Mouse (Mus musculus) kidney, postnatal 10 days (tissue): ENCODE measurements at regions not wholly inside any gene's neighbourhood (a gene's known extent, or its start where the extent isn't known, plus 50 kb on each side); places are given as distances from the start of the nearest gene placed in this dataset.

Experiments used
- DNase-seq: peaks from one replicate; pipeline ENCODE4 v3.0.0; 2021; ENCODE audit warnings: mixed read lengths

- DNase-seq = no peak
Observed at GRCm38 (mm10) chr6:147833501-147833900, 213.6 kb upstream of the Far2 start.

- DNase-seq = no peak
Observed at GRCm38 (mm10) chr6:147838846-147839245, 208.2 kb upstream of the Far2 start.

- no peak for DNase-seq
Observed at GRCm38 (mm10) chr6:147849988-147850387, 197.1 kb upstream of the Far2 start.

GRCm38 (mm10) chr6:147861116-147861515 is 185.9 kb upstream of the Far2 start:
- no peak for DNase-seq

- no peak for DNase-seq
Observed at GRCm38 (mm10) chr6:147871033-147871432, 176.0 kb upstream of the Far2 start.

- no peak for DNase-seq
Observed at GRCm38 (mm10) chr6:147873173-147873572, 173.9 kb upstream of the Far2 start.

- DNase-seq = no peak
Observed at GRCm38 (mm10) chr6:147878485-147878884, 168.6 kb upstream of the Far2 start.

- DNase-seq = no peak
Observed at GRCm38 (mm10) chr6:147885902-147886301, 161.2 kb upstream of the Far2 start.

GRCm38 (mm10) chr6:147919697-147920096 is 127.4 kb upstream of the Far2 start:
- no peak for DNase-seq

GRCm38 (mm10) chr6:147921091-147921490 is 126.0 kb upstream of the Far2 start:
- DNase-seq = no peak

- no peak for DNase-seq
Observed at GRCm38 (mm10) chr6:147922506-147922905, 124.6 kb upstream of the Far2 start.

- no peak for DNase-seq
Observed at GRCm38 (mm10) chr6:147923246-147923645, 123.8 kb upstream of the Far2 start.

- DNase-seq = no peak
Observed at GRCm38 (mm10) chr6:147928951-147929350, 118.1 kb upstream of the Far2 start.

GRCm38 (mm10) chr6:147944020-147944419 is 103.0 kb upstream of the Far2 start:
- DNase-seq = no peak

- no peak for DNase-seq
Observed at GRCm38 (mm10) chr6:147944940-147945676, 102.0 kb upstream of the Far2 start.

GRCm38 (mm10) chr6:147947997-147948396 is 99.1 kb upstream of the Far2 start:
- DNase-seq = no peak

- no peak for DNase-seq
Observed at GRCm38 (mm10) chr6:147951642-147952041, 95.4 kb upstream of the Far2 start.

GRCm38 (mm10) chr6:147953058-147953679 is 93.9 kb upstream of the Far2 start:
- peak; percentile 20 for DNase-seq

GRCm38 (mm10) chr6:147953753-147954152 is 93.3 kb upstream of the Far2 start:
- DNase-seq = peak; percentile 32

GRCm38 (mm10) chr6:147954253-147954652 is 92.8 kb upstream of the Far2 start:
- no peak for DNase-seq

GRCm38 (mm10) chr6:147954967-147955830 is 91.9 kb upstream of the Far2 start:
- peak; percentile 41 for DNase-seq

- no peak for DNase-seq
Observed at GRCm38 (mm10) chr6:147964739-147965138, 82.3 kb upstream of the Far2 start.

- no peak for DNase-seq
Observed at GRCm38 (mm10) chr6:147970162-147970608, 76.9 kb upstream of the Far2 start.
